Mouse (Mus musculus): ENCODE data around the gene Ndufv3.
"Not testable (repeated sequence)": the region's sequence is repeated elsewhere in the genome, so short reads cannot be mapped to it uniquely, and the experiment has no call there.

Gene Ndufv3

DNA sequence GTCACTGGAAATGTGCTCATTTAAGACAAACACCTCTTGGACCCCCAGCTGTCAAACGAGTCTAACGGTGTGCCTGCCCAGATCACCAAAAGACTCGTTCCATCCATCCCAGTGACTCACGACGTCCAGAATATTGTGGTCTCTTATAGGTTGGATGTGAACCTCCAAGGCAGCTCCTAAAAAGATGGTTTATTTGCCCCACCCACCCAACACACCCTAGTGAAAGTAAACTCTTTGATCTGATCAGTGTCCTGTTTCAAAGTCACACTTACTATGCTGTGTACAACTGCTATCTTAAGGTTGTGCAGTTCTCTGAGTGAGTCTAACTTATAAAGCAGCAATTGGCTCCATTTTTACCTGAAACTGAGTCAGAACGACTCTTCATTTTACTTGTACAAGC, 7.3 kb upstream of the Ndufv3 start:
- DNase-seq (ENCODE audit: low spot score): no peak

DNA sequence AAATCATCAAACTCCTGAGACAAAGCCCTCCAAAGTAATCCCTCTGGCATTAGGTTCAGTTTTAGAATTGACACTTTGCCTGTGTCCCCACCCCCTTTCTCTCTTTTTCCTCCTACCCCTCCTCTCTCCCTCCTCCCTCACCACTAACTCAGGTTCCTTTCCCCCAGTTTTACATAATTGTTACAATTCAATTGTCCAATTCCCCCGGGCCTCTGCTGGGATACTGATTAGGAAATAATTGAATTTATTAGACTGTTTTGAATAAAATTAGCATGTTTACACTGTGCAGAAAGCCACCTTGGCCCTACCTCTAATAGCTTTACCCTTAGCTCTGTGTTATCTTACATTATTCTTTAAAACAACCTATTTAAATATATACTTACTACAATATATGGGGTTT, 5.2 kb upstream of the Ndufv3 start:
- no peak for DNase-seq (ENCODE audit: low spot score)

DNA sequence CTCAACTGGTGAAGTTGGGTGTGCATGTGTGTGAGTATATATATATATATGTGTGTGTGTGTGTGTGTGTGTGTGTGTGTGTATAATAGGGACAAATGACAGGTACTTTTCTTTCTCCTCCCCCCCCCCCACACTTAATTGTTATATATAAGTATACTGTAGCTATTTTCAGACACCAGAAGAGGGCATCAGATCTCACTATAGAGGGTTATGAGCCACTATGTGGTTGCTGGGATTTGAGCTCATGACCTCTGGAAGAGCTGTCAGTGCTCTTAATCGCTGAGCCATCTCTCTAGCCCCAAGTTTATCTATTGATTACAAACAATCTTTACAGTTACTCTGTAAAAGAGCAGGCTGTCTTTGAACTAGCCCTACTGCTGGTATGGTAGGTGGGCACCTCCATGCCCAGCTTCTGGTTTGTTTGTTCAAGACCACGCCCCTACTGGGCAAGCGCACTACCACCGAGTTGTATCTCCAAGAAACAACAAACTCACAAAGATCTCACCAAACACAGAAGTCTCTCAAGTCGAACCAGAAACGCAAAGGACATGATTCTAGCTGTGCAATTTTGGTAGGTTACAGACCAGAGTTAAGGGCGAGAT, 470 bp upstream of the Ndufv3 start:
- DNase-seq (ENCODE audit: low spot score): no peak

DNA sequence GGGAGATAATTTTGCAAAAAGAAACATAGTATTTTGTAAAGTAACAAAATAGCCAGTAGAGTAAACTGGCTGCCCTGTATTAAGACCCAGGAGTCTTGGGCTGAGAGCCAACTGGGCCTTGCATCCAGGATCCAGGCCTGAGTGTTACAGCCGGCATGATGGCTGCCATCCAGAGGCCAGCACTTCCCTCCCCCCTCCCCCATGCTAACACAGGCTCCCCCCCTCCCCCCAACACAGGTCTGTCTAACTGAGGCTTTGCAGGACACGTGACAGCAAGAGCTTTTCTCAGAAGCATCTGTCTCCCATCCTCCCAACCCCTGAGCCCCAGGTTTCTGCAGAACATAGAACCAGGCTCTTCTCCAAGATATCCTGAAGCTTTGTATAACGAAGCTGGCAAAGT, 980 bp downstream of the Ndufv3 start:
- peak; percentile 67 for DNase-seq (ENCODE audit: low spot score)

DNA sequence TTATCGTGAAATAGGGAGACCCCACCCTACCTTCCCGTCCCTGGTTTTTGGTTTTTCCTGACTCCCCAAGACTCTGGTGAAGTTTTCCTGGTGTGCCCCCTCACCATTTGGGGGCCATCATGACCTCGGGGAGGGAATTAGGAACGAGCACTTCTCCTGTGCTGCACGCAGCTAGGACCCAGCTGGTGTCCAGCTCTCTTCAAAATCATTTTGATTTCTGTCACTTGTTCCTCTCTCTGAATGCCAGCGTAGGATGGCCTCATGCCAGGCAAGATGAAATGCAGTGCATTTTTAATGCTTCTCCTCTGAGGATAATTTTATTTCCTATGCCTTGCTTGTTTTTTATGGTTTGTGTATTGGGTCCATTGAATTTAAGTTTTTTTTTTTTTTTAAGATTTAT, 2.0 kb downstream of the Ndufv3 start:
- no peak for DNase-seq (ENCODE audit: low spot score)

DNA sequence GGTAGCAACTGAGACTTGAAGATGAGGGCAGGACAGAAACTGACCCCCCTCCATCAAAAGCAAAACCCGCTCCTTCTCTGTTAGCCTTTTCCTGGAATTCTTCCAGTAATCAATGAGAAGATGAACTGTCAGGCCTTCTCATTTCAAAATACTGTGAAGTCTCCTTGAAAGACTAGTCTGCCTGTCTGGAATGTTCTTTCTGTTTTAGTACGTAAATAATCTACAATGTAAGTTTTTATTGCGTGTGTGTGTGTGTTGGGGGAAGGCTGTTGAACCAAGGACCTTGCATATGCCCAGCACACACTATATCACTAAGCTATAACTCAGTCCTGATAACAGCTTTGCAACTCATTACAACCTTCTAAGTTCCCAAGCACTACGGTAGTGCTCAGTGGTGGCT, 5.2 kb downstream of the Ndufv3 start:
- DNase-seq (ENCODE audit: low spot score): no peak

DNA sequence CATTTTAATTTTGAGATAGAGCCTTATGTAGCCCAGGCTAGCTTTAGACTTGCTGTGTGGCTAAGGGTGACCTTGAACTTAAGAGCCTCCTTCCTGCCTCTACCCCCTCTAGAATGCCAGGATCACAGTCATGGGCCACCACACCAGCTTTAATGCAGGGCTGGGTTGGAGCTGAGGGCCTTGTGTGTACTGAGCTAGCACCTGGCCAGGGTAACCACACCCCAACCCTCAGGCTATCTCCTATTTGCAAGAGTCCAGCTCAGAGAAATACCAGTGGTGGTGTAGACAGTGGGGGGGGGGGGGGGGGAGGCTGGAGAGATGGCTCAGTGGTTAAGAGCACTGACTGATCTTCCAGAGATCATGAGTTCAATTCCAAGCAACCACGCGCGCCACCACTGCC, 5.9 kb downstream of the Ndufv3 start:
- no peak for DNase-seq (ENCODE audit: low spot score)

DNA sequence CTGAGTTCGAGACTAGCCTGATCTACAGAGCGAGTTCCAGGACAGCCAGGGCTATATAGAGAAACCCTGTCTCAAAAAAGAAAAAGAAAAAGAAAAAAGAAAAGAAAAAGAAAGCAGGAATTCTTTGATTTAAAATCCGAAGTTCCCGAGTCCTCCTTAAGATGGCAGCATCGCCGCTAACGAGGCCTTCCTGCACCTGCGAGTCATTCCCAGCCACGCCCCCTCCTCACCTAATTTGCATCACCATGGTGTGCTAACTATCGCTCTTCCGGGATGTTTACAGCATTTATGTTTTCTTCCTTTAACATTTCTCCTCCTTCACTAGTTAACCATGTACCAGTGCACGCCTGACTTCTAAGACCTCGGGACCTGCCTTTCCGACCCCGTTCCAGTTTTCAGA, 9.4 kb downstream of the Ndufv3 start:
- DNase-seq (ENCODE audit: low spot score): peak; percentile 41

DNA sequence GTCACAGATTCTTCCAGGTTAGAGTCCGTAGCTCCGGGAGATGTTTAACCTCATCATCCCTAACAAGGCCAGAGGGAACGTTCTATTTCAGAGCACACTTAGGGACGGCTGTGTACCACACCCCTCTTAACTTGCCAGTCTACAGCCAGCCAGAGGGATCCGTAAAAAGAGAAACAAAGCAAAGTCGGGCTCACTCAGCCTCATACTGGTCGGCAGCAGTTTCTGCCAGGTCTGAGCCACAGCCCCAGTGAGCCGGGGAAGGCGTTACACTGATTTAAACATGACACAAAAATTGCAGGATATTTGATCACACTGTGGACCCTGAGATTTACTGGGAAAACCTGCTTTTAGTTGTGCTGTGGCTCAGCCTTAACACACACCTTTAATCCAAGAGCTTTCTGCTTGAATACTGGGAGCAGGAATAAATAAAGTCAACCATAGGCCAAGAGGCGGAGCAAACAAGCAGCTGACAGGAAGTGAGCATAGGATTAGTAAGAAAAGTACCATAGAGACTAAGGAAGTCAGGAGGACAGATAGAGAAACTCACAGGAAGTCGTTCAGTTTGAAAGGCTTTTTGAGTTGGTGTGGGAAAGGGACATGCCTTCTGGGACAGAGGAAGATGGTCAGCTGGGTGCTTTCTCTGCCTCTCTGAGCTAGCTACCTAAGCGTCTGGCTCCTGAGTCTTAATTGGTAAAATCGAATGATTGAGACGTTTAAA, 11.7 kb downstream of the Ndufv3 start:
- DNase-seq (ENCODE audit: low spot score): no peak

DNA sequence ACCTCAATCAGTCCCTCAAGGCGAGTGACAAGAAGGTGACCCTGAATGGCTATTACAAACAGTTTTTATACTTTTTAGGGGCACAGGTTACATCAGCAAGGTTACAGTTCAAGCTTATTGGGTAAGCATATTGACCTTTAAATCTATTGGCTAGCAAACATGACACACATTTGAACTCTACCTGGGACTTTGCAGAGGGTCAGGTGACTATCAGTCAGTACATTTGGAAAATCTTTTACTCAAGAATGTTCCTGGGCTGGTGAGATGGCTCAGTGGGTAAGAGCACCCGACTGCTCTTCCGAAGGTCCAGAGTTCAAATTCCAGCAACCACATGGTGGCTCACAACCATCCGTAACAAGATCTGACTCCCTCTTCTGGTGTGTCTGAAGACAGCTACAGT, 12.4 kb downstream of the Ndufv3 start:
- DNase-seq (ENCODE audit: low spot score): not testable (repeated sequence)

DNA sequence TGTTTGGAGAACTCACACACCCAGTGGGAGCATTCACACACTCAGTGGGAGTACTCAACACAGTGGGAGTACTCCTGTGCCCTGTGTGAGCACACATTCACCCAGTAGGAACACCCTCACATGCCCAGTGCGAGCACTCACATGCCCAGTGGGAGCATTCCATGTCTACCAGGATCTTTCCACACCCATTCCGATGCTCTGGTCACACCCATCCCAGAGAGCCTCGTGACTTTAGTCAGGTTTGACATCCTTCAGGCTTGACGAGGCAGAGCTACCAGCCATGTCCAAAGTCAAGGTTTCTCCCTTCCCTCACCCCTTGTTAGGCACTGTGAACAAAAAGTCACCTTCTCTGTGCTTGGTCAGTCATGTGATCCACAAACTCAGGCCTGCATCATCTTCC, 15.4 kb downstream of the Ndufv3 start:
- no peak for DNase-seq (ENCODE audit: low spot score)

DNA sequence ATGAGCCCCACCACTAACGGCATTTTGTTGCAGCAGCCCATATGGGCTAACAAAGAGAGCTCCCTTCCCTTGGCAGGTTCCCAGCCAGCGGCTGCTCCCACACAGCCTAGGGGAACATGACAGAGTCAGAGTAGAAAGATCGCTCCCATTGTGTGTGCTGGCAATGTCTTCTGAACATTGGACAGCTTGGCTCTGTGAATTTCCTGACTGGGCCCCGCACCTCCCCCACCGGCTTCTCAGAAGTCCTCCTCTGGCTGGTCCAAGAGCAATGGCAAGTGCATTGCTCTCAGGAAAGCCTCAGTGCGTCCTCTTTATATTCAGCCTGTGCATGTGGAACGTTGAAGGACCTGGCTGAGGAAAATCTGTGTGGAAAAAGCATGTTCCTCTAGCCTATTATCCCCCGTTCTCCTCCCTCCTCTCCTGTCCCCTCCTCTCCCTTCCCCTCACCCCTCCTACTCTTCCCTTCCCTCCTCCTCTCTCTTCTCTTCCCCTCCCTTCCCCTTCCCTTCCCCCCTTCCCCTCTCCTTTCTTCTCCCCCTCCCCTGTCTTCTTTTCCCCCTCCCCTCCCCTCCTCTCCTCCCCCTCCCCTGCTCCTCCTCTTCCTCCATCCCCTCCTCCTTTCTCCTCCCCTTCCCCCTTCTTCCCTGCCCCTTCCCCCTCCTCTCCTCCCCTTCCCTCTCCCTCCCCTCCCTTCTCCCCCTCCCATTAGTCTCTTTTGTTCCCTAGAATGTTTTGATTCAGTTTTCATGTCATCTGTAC, 16.1 kb downstream of the Ndufv3 start:
- no peak for DNase-seq (ENCODE audit: low spot score)

DNA sequence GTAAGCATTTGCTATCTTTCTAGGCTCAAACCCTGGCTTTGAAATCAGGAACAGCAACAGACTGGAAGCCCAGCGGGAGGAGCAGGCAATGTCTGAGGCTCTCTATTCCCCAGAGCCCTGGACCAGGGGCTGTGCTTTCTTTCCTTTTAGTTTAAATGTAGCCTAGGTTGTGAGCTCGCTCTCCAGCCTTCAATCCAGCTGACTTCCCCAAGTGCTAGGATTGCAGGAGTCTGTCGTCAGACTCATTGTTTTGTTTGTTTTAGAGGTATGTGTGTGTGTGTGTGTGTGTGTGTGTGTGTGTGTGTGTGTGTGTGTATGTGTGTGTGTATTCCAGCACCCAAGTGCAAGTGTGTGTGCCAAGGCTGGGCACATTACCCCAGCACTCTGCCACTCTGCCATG, 20.2 kb downstream of the Ndufv3 start:
- no peak for DNase-seq (ENCODE audit: low spot score)

DNA sequence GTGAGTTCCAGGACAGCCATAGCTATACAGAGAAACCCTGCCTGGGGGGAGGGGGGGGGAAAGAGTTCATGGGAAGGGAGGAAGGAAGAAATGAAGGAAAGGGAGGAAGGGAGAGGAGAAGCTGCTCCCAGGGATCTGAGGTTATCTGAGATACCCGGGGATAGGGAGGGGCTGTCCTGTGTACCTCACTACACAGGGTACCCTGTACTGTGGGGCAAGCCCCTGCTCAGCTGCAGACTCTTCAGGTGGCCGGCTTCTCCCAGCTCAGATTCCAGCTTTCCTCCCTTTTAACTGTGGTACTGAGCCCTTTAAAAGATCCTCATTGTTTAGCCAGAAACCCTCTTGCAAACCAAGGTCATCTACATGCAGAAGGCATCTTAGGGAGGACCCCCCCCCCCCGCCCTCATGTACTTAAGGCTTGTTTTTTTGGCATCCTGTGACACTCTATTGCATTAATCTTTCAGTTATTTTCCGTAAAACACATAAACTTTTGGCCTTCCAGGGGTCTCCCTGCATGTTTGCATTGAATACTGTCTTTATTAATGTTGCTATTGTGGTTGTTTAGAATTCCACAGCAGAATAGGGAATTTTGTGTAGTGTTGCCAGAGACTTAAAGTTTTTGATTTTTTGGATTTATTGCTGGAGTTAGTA, 21.0 kb downstream of the Ndufv3 start:
- DNase-seq (ENCODE audit: low spot score): no peak

DNA sequence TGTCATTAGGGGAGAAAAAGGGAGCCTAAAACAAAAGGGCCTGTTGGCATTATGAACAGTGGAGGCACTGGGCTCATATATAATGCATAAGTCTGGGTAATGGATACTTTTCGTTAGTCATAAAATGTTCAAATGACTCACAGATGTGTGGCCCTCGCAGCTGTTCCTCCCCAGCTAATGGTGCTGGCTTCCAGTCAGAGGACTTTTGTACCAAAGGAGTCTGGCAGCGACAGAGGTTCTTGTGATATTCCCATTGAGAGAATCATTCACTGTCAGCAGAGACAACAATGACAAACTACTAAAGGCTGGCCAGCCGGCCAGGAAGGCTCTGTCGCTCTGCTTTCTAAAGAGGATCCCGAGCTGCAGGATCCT, 21.5 kb downstream of the Ndufv3 start:
- DNase-seq (ENCODE audit: low spot score): no peak

DNA sequence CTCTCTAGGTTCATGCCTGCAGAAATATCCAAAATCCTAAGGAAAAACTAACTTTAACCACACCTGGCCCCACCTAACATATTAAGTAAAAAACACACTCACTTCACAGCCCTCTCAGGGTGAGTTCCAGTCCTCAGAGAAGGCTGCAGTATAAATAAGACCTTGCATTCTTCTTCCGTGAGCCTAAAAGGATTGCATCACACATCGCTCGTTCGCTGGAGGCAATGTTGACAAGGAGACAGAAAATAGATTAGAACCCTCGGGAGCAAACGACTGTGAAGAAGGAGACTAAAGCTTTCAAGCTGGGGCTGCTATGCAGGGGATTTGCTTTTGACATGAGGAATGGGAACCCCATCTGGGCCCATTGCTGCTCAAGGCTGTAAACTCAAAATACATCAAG, 23.7 kb downstream of the Ndufv3 start:
- peak; percentile 66 for DNase-seq (ENCODE audit: low spot score)

DNA sequence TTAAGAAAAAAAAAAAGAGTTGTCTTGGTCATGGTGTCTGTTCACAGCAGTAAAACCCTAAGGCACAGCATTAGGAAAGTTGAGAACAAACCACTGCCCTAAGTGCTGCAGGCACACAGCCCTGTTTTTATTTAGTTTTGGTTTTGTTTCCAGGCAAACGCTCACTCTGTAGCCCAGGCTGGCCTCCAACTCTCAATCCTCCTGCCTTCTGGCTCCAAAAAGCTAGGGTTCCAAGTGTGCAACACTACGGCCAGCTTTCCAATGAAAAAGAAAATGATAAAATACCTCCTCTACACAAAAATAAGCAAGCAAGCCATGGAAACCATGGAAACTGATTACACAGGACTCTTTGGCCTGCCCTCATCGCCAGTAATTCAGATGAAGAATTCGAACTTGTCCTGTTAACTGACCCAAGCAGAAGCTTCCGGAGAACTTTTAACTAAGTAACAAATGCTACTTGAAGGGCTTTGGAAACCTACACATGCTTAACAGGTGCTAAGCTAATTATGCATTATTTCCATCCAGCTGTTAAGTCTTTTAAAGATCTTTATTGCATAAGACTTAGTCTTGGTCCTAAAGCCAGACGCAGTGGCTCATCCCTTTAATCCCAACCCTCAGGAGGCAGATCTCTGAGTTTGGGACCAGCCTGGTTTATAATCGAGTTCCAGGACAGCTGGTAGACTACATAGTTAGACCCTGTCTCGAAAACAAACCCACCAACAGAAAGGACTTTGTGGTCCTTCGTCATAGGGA, 26.7 kb downstream of the Ndufv3 start:
- DNase-seq (ENCODE audit: low spot score): no peak

DNA sequence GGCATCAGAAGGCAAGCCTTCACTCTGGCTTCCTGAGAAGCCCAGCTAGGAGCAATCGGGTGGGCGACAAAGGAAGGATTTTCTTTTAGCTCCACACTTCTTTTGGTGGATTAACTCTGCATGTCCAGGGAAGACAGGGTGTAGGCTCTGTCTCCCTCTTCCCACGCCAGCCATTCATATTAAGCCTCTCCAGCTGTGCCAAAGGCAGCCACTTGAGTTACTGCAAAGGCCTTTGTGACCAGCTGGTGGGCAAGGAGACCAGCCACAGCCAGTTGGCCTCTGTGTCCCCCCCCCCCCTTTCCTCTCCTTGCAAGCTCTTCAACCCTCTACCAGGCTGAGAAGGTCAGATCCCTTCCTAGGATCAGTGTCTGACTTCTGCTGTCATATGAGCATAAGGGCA, 28.1 kb downstream of the Ndufv3 start:
- no peak for DNase-seq (ENCODE audit: low spot score)

DNA sequence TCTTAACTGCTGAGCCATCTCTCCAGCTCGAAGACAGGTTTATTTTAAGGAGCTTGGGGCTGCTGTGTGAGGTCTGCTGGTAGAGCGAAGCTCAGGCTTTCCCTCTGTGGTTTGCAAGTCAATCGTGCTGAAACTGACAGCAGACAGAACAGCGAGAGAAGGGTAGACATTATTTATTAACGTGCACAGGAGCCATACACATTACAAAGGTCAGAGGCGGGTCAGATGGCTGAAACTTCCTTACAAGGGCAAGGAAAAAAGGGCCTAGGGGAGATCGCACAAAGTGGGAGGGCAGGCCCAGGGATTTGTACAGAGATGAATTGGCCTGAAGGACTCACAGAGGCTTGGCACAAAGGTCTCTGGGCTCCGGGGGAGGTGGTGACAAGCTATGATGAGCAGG, 29.5 kb downstream of the Ndufv3 start:
- peak; percentile 81 for DNase-seq (ENCODE audit: low spot score)

DNA sequence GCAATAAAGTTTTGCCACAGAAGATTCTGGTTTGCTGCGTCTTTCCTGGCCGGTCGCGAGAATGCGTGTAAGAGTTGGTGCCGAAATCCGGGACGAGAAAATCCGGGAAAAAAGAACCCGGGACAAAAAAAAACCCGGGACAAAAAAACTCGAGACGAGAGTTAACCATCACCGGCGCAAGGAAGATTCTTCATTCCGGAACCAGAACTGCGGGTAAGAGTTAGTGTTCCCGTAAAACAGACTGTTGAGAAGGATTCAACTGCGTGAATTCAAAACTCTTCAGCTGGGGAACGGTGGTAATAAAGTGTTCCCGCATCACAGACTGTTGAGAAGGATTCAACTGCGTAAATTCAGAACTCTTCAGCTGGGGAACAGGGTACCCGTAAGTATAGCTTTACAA, 32.7 kb downstream of the Ndufv3 start:
- not testable (repeated sequence) for DNase-seq (ENCODE audit: low spot score)

DNA sequence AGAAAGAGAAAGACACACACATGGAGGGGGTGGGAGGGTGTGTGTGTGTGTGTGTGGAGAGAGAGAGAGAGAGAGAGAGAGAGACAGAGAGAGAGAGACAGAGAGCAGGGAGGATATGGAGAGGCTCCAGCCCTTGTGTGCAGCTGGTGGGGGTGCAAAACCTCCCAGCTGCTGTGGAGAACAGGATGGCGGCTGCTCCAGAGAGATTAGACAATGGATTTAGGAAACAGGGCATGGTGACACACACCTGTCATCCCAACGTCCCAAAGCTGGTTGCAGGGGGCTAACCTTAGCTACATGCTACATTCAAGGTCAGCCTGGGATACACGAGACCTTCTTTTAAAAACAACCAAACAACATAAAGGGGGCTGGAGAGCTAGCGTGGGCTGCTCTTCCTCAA, 36.3 kb downstream of the Ndufv3 start:
- DNase-seq (ENCODE audit: low spot score): no peak
